In the genomic region with DNA sequence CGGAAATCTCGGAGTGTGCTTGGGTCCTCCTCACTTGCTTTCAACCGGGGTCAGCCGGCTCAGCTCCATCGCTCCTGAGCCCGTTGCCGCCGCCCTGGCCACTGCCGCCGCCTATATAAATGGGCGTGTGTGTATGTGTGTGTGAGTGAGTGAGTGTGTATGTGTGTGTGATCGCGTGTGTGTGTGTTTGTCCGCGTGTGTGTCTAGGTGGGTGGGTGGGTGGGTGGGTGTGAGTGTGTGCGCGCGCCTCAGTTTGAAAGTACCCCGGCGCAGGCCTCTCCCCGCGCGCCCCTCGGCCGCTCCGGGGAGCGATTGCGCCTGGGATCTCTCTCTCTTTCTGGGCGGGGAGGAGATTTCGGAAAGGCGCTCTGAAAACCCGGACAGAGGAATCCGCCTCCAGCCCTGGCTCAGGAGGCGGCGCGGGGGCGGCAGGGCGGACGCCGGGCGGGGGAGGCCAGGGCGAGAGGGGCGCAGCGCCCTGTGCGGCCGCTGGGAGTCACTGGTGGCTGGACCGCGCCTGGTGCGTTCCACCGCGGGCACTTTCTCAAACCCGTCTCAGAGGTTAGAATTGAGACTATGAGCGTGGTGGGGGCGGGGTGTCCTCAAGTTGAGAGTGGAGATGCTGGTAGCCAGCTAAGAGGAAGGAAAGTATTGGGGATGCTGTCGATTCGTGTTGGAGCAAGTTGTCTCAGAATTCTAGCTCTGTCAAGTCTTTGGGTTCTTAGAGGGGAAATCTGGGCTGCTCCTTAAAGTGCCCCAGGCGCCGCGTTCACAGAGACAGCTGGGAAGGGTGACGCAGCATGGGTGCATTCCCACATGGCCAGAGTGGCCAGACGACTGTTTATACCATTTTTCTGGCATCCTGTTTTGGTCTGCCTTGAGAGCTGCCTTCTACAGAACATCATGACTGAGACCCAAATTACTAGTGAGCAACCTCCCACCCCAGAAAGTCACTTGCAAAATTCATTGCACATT, we compare ENCODE assay signal across 8 mouse cellular contexts. TPM values are rescaled to one million over a fixed set of nuclear protein-coding genes. Genes with fewer than 3 reads are reported as not detected.
DNase-seq lines count a peak whose midpoint lies in the region; ATAC-seq lines count a peak whose summit lies in the region.

A gene (minus strand): TSS at position 94 of the 975 bp plus-strand sequence.

- peak within 1 kb of the TSS; percentile 71 for H3K27ac ChIP-seq in hindbrain, embryonic 14.5 days

- H3K9ac ChIP-seq in hindbrain, embryonic 14.5 days: peak within 1 kb of the TSS; percentile 81

- H3K27me3 ChIP-seq in hindbrain, embryonic 14.5 days (ENCODE audit: control insufficient read depth, insufficient read depth, low read length): peaks cover 15% of the 10 kb centered on the region; the same call in 1 of the 2 replicates

- H3K4me1 ChIP-seq in hindbrain, embryonic 14.5 days (replicated peaks; ENCODE audit: control insufficient read depth, insufficient read depth, low read length): no peaks in the 10 kb centered on the region

- ATAC-seq in hindbrain, embryonic 14.5 days (ENCODE audit: low FRiP score): peak; percentile 85
- ATAC-seq in activated CD4-positive, CD25-positive, alpha-beta regulatory T cell, adult 4 months: no peak

- no peaks in the 10 kb centered on the region for H3K9me3 ChIP-seq in hindbrain, embryonic 14.5 days (ENCODE audit: control insufficient read depth, low read length)

- H3K4me3 ChIP-seq in hindbrain, embryonic 14.5 days (replicated peaks; ENCODE audit: low read length): peak within 1 kb of the TSS; percentile 63

- peak; percentile 71 for DNase-seq in adrenal gland, postnatal 25 days
- DNase-seq in cerebellum, postnatal 4 days (ENCODE audit: low spot score in 2 of 2): peak; percentile 32 to 65
- peak; percentile 5 to 25 for DNase-seq in gastrocnemius, adult 8-10 months (ENCODE audit: low spot score in 2 of 2)
- peak; percentile 71 for DNase-seq in hindbrain, embryonic 14.5 days (ENCODE audit: low spot score)
- peak; percentile 11 to 22 for DNase-seq in left cerebral cortex, adult 9 months (ENCODE audit: low spot score in 2 of 2)
- peak; percentile 70 for DNase-seq in lung, postnatal 36 days
- peak; percentile 19 to 20 for DNase-seq in right cerebral cortex, adult 2 months (ENCODE audit: low spot score in 2 of 2)

- no peaks in the 10 kb centered on the region for H3K36me3 ChIP-seq in hindbrain, embryonic 14.5 days (replicated peaks; ENCODE audit: control insufficient read depth, insufficient read depth)

- H3K4me2 ChIP-seq in hindbrain, embryonic 14.5 days (replicated peaks): peak within 1 kb of the TSS; percentile 60

- 25% methylated on average over 56 of the region's 61 CpGs for WGBS in hindbrain, embryonic 14.5 days

RNA-seq across cellular contexts. Expression of the gene that starts here (rescaled TPM):
- total RNA-seq in adrenal gland, postnatal 25 days (2021): 1.2 and 2.0 TPM in 2 replicates
- total RNA-seq in gastrocnemius, adult 8-10 months (2022): 1 to 10 TPM; 1.8 to 3.7 (median 2.4) TPM
- 4.3 and 4.4 TPM in 2 replicates for polyA plus RNA-seq in hindbrain, embryonic 14.5 days (2014; fragmentation: Nextera tagmentation; extraction: Ambion mirVana)
- not detected for polyA plus RNA-seq in activated CD4-positive, CD25-positive, alpha-beta regulatory T cell, adult 4 months (2017; shearing (Covaris generic))

Comparison
In these comparisons a context has a peak if more than half of its experiments do, and no peak if none do; other contexts are left out.
1. DNase-seq: peak in every context shown above with its lines; median percentile 71 in adrenal gland, postnatal 25 days; 71 in hindbrain, embryonic 14.5 days; 70 in lung, postnatal 36 days; 48 in cerebellum, postnatal 4 days; 20 in right cerebral cortex, adult 2 months; 16 in left cerebral cortex, adult 9 months; 15 in gastrocnemius, adult 8-10 months.